Mouse (Mus musculus): Measurements from ENCODE around the gene Abl1. TPM values are rescaled to one million over a fixed set of nuclear protein-coding genes. Genes with fewer than 3 reads are reported as not detected.
"Not testable (repeated sequence)": the region's sequence is repeated elsewhere in the genome, so short reads cannot be mapped to it uniquely, and the experiment has no call there.

Abl1 gene
- polyA plus RNA-seq, 1 experiment from 2014 or later, result 31.3 TPM

DNA sequence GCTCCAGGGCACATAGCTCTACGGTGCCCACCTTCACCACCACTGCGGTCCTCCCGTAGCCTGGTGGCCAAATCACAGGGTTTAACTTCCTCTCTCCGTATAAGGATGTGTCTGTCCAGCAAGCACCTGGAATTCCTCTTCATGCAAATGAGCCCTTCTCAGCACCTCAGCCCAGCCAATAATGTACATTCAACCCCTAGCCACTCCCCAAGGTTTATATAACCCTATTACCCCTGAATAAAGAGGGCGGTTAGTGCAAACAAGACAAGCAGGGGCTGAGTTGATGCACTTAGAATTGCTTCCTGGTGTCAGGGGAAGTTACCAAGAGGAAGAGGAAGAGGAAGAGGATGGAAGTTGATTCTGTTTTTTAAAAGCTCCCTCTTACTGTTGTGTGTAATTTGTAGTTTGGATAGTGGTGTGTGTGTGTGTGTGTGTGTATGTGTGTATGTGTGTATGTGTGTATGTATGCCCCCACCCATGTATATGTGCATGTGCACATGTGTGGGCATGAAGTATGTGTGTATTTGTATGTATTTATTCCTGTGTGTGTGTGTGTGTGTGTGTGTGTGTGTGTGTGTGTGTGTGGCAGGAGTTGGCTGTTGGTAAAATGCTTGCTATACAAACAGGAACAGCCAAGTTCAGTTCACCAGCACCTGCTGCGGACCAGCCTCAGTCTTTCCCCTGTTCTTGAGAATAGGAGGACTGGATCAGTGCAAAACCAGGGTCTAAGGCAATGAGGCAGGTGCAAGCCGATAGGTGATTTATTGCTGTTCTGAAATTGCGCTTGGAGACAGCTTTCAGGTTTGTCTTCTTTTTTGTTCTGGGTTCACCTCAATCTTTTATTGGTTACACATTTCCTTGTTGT is 25.0 kb upstream of the Abl1 start:
- Histone ChIP-seq H3K4me2 (replicated peaks) (peak overlapping the region; percentile 18; the same call in 1 of the 2 replicates), H3K36me3 (no peaks in the 10 kb centered on the region), H3K9me3 (no peaks in the 10 kb centered on the region), H3K9ac (no peak overlapping the region), H3K27me3 (replicated peaks) (peaks cover 2% of the 10 kb centered on the region; the same call in 1 of the 2 replicates), H3K4me1 (replicated peaks) (no peaks in the 10 kb centered on the region), H3K27ac (peak overlapping the region; percentile 52), H3K4me3 (replicated peaks) (no peak overlapping the region)
- peak; percentile 90 for ATAC-seq
- 54% methylated on average over 8 of the region's 8 CpGs for WGBS

DNA sequence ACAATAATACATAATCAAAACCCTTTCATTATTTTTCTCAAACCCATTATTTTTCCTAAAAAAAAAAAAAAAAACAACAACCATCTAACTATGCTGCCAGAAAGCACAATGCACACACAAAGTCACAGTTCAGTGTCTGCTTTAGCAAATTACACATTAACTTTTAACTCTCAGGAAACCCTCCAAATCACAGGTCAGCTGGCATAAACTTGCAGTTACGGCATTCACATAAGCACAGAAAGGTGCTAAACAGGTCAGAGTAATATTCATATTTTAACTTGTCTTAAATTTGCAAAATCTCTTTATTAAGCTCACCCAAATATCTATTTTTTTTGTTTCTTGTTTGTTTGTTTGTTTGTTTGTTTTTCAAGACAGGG is 24.4 kb upstream of the Abl1 start:
- WGBS, result 62% methylated on average over 1 of the region's 1 CpGs
- H3K36me3 ChIP-seq, result no peaks in the 10 kb centered on the region
- no peaks in the 10 kb centered on the region for H3K4me1 ChIP-seq (replicated peaks)

DNA sequence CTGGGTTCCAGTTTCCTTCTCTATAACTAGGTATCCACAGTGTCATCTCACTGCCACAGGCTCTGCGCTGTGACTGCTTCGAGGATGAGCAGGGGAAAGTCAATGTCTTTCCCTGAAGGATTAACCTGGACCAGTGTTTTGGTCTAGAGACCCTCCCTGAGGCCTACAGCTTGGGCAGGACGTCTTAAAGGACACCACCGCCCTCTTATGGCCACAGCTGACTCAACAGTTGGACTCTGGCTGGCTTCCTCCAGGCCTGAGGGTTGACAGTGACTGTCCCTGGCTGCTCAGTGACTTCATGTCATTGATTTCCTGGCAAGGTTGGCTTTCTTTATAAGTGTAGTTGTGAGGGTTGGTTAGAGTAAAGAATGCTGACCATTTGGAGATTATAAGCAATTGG is 20.8 kb upstream of the Abl1 start:
- 18% methylated on average over 4 of the region's 4 CpGs for WGBS
- H3K27me3 ChIP-seq (replicated peaks), result no peaks in the 10 kb centered on the region

More for the DNA sequence above, 24.4 kb upstream of the Abl1 start:
- no peak overlapping the region for H3K4me2 ChIP-seq (replicated peaks)
- H3K27me3 ChIP-seq (replicated peaks), result no peaks in the 10 kb centered on the region; the same call in 1 of the 2 replicates
- ATAC-seq, result no peak
- no peaks in the 10 kb centered on the region for H3K9me3 ChIP-seq
- no peak overlapping the region for H3K4me3 ChIP-seq (replicated peaks)
- no peak overlapping the region for H3K9ac ChIP-seq
- no peak overlapping the region for H3K27ac ChIP-seq

DNA sequence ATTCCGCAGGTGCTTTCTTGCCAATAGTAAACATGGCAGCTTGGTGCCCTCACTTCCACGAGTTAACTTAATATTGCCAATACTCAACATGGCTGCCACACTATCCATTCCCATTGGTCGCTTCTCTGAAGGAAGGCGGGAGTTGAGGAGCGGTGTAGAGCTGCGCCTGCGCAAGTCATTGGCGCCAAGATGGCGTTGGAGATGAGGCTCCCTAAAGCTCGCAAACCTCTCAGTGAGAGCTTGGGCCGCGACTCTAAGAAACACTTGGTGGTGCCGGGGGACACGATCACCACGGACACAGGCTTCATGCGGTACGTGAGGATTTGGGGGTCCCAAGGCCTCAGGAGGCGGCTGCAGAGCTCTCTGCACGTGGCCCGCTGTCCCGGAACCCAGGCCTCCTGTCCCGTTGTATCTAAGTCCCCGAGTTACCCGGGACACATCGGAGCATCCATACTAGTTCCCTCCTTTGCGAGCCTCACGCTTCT is 17.6 kb upstream of the Abl1 start, which contains the start of gene Exosc2:
TSS of gene Exosc2 (plus strand) at position 165 of the 485 bp plus-strand sequence.
- H3K9me3 ChIP-seq, result no peaks in the 10 kb centered on the region
- H3K27me3 ChIP-seq (replicated peaks), result no peaks in the 10 kb centered on the region
- peak within 1 kb of the TSS; percentile 68 for H3K4me2 ChIP-seq (replicated peaks)
- H3K9ac ChIP-seq, result peak within 1 kb of the TSS; percentile 85
- WGBS, result under 1% methylated on average over 27 of the region's 27 CpGs
- peaks cover 8% of the 10 kb centered on the region for H3K4me1 ChIP-seq (replicated peaks)
- peak within 1 kb of the TSS; percentile 80 for H3K27ac ChIP-seq
- peaks cover 23% of the 10 kb centered on the region for H3K36me3 ChIP-seq
- ATAC-seq, result peak; percentile 98
- peak within 1 kb of the TSS; percentile 79 for H3K4me3 ChIP-seq (replicated peaks)

More for the DNA sequence above, 20.8 kb upstream of the Abl1 start:
- no peak overlapping the region for H3K4me3 ChIP-seq (replicated peaks)
- H3K36me3 ChIP-seq, result no peaks in the 10 kb centered on the region
- H3K9ac ChIP-seq, result no peak overlapping the region
- H3K4me1 ChIP-seq (replicated peaks), result peaks cover 7% of the 10 kb centered on the region
- H3K9me3 ChIP-seq, result no peaks in the 10 kb centered on the region
- no peak overlapping the region for H3K27ac ChIP-seq
- H3K4me2 ChIP-seq (replicated peaks), result no peak overlapping the region
- ATAC-seq, result no peak

DNA sequence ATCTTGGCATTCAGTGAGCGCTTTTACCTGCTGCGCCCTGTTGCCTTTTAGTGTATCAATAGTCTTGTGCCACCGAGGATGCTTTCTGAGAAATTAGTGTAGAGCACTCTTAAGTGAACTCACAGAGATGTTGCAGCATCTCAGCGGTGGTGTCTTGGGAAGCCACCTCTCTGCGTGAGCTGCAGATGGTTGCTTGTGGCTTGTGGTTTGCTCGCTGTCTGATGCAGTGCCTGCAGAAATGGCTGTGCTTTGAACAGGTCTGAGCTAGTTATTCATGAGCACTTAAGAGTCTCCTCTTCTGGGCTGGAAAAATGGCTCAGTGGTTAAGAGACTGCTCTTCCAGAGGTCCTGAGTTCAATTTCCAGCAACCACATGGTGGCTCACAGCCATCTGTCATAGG is 9.5 kb upstream of the Abl1 start:
- Histone ChIP-seq H3K9ac (no peak overlapping the region), H3K36me3 (peaks cover 48% of the 10 kb centered on the region)
- 96% methylated on average over 6 of the region's 6 CpGs for WGBS

DNA sequence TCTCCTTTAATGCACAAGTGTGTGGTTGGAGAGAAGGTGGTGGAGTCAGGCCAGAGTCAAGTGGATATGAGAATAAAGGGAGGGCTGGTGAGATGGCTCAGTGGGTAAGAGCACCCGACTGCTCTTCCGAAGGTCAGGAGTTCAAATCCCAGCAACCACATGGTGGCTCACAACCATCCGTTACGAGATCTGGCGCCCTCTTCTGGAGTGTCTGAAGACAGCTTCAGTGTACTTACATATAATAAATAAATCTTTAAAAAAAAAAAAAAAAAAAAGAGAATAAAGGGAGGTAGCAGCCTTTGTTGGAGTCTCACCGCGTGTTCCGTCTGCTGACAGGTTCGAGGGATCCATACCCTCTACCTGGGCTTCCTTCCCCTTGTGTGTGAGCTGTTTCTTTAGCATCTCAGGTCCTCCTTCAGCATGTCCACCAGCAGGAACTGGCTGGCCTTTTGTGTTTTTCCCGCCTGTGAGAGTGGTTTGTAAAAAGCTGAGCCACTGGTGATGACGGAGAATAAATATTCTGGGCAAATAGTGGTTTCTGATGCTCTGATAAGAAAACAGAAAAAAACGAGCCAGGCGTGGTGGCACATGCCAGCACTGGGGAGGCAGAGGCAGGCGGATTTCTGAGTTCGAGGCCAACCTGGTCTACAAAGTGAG is 7.0 kb upstream of the Abl1 start:
- H3K27me3 ChIP-seq (replicated peaks); H3K4me2 ChIP-seq (replicated peaks); ATAC-seq; H3K9me3 ChIP-seq; H3K27ac ChIP-seq; H3K4me1 ChIP-seq (replicated peaks); H3K4me3 ChIP-seq (replicated peaks); H3K9ac ChIP-seq: not testable (repeated sequence)
- 85% methylated on average over 15 of the region's 15 CpGs for WGBS
- peaks cover 26% of the 10 kb centered on the region for H3K36me3 ChIP-seq

More for the DNA sequence above, 9.5 kb upstream of the Abl1 start:
- H3K4me2 ChIP-seq (replicated peaks), result no peak overlapping the region
- no peak overlapping the region for H3K4me3 ChIP-seq (replicated peaks)
- no peak overlapping the region for H3K27ac ChIP-seq
- ATAC-seq, result no peak
- H3K4me1 ChIP-seq (replicated peaks), result no peaks in the 10 kb centered on the region
- H3K9me3 ChIP-seq, result no peaks in the 10 kb centered on the region
- H3K27me3 ChIP-seq (replicated peaks), result no peaks in the 10 kb centered on the region

DNA sequence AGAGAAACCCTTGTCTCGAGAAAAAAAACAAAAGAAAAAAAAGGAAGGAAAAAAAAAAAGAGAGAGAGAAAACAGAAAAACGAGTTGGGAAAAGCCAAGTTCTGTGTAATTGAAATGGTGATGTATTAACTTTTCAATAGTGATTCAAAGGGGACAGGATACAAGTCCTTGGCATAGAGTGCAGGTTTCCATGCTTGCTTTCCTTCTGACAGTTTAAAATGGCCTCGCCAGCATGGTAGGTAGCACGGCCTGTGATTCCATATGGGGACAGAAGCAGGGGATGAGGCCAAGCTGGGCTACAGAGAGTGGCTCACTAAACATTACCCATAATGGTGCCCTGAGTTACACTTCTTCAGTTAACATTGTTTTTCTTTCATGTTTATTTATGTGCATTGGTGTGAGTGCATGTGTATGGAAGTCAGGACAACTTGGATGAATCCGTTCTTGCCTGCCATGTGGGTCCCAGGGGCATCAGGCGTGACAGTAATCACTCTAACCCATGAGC is 6.4 kb upstream of the Abl1 start:
- Histone ChIP-seq H3K4me1 (replicated peaks) (no peaks in the 10 kb centered on the region), H3K4me2 (replicated peaks) (no peak overlapping the region), H3K36me3 (peaks cover 20% of the 10 kb centered on the region), H3K9me3 (no peaks in the 10 kb centered on the region), H3K27ac (no peak overlapping the region), H3K4me3 (replicated peaks) (no peak overlapping the region), H3K9ac (no peak overlapping the region), H3K27me3 (replicated peaks) (no peaks in the 10 kb centered on the region)
- WGBS, result 88% methylated on average over 6 of the region's 6 CpGs
- no peak for ATAC-seq

DNA sequence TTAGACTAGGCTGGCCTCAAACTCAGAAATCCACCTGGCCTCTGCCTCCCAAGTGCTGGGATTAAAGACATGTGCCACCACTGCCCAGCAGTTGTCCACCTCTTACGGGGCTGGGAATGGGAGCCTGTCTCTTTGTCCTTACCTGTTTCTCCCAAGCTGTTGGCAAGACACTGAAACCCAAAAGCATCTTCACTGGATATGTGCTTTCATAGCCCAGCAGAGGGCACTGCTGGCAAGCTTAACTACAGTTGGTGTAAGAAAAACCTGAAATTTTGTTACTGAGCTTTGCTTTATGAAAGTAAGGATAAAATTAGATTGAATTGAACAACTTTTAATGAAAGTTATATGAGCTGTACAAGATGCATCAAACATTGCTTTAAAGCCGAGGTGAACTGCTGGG is 4.5 kb upstream of the Abl1 start:
- Histone ChIP-seq H3K4me2 (replicated peaks) (no peak overlapping the region), H3K27me3 (replicated peaks) (no peaks in the 10 kb centered on the region), H3K4me1 (replicated peaks) (no peaks in the 10 kb centered on the region), H3K9me3 (no peaks in the 10 kb centered on the region), H3K36me3 (peaks cover 11% of the 10 kb centered on the region), H3K4me3 (replicated peaks) (no peak overlapping the region), H3K9ac (no peak overlapping the region), H3K27ac (no peak overlapping the region)
- WGBS, result 19% methylated on average over 2 of the region's 2 CpGs
- ATAC-seq, result no peak

DNA sequence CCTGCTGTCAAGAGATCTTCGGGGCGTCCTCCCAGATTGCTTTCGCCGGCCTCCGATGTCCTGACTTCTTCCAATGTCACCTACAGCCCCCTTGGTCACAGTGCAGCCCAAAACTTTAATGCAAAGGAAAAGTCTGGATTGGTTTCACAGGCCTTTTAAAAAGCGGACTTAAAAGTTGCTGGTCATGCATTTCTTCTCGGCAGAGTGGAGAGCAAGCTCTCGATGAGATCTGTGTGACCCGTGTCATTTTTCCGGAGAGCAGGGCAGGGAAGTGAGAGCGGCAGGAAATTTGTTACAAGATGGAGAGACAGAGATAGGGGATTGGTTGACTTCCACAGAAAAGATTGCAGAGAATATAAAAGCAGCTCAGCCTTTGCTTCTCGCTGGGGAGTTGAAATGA is 869 bp downstream of the Abl1 start:
- ATAC-seq, result no peak
- H3K27me3 ChIP-seq (replicated peaks), result no peaks in the 10 kb centered on the region
- peak overlapping the region; percentile 76 for H3K4me2 ChIP-seq (replicated peaks)
- H3K9ac ChIP-seq, result peak overlapping the region; percentile 96
- H3K4me3 ChIP-seq (replicated peaks), result peak overlapping the region; percentile 99
- peaks cover 5% of the 10 kb centered on the region for H3K4me1 ChIP-seq (replicated peaks)
- peak overlapping the region; percentile 96 for H3K27ac ChIP-seq
- H3K9me3 ChIP-seq, result no peaks in the 10 kb centered on the region
- WGBS, result under 1% methylated on average over 12 of the region's 12 CpGs
- H3K36me3 ChIP-seq, result no peaks in the 10 kb centered on the region

DNA sequence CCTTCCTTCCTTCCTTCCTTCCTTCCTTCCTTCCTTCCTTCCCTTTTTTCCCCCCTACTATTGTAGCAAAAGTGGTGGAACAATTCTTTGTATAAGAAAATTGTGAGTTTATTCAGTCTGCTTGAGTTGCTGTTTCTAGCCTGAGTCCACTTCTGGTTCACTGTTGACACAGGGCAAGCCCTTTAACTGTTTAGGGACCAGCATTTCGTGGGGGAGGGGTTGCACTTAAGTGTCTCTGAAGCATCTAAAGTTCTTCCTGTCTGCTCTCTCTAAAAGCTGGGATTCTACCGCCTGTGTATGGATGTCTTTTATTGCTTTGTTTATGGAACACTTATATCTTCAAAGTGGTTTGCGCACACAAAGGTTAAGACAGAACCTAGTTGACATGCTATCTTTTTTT is 1.9 kb downstream of the Abl1 start:
- Histone ChIP-seq H3K4me2 (replicated peaks) (peak overlapping the region; percentile 76), H3K27ac (no peak overlapping the region), H3K27me3 (replicated peaks) (no peaks in the 10 kb centered on the region), H3K4me3 (replicated peaks) (peak overlapping the region; percentile 99), H3K4me1 (replicated peaks) (peaks cover 5% of the 10 kb centered on the region), H3K9me3 (no peaks in the 10 kb centered on the region), H3K9ac (0 out of 2 replicates have a peak overlapping the region, but pooled peaks have one; percentile 96), H3K36me3 (no peaks in the 10 kb centered on the region)
- 25% methylated on average over 3 of the region's 3 CpGs for WGBS
- no peak for ATAC-seq

DNA sequence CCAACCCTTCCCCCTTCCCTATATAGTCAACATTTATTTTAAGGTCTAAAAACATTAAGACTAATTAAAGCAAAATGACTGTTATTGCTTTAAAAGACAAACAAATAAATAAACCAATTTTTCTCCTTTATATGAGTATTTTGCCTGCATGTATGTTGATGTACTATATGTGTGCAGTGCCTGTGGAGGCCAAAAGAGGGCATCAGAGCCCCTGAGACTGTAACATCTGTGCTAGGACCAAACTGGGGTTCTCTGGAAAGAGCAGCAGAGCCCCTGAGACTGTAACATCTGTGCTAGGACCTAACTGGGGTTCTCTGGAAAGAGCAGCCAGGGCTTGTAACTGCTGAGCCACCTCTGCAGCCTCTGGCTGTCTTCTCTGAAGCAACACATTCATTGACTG is 10.0 kb downstream of the Abl1 start:
- H3K9me3 ChIP-seq, result no peaks in the 10 kb centered on the region
- H3K36me3 ChIP-seq, result peaks cover 14% of the 10 kb centered on the region
- H3K27ac ChIP-seq, result no peak overlapping the region
- H3K4me3 ChIP-seq (replicated peaks), result no peak overlapping the region
- no peak overlapping the region for H3K4me2 ChIP-seq (replicated peaks)
- ATAC-seq, result no peak
- H3K4me1 ChIP-seq (replicated peaks), result peaks cover 8% of the 10 kb centered on the region; the same call in 1 of the 2 replicates
- H3K9ac ChIP-seq, result no peak overlapping the region
- no peaks in the 10 kb centered on the region for H3K27me3 ChIP-seq (replicated peaks)
